ENCODE assay signal across 15 mouse cellular contexts in genomic region chr7:101965606-101966005, GRCm38 (mm10). TPM values are rescaled to one million over a fixed set of nuclear protein-coding genes. Genes with fewer than 3 reads are reported as not detected.
DNase-seq lines count a peak whose midpoint lies in the region; ATAC-seq and TF ChIP-seq lines count a peak whose summit lies in the region.
"Had no signal": no experiment of that assay in that cellular context is flagged by ENCODE, and none has a peak within 500 bp of the region (broad histone marks: within the 10 kb centered on the region; RNA-seq: fewer than 3 reads in every experiment).

No protein-coding gene starts in this region.

- H3K27ac ChIP-seq in ES-E14 (ENCODE audit: insufficient read depth, low read depth, low read length, poor library complexity, severe bottlenecking) = no peak overlapping the region
- H3K27ac ChIP-seq: midbrain, embryonic 12.5 days; neural tube, embryonic 15.5 days had no signal

- peaks cover 3 to 6% of the 10 kb centered on the region in 2 experiments; a peak in 2 of 4 replicates for H3K4me1 ChIP-seq in ES-E14 (ENCODE audit: control insufficient read depth in 2 of 2, insufficient read depth in 2 of 2, low read length in 2 of 2, poor library complexity in 1 of 2)
- H3K4me1 ChIP-seq in megakaryocyte, embryonic 14.5 days = peaks cover 69% of the 10 kb centered on the region

- H3K4me3 ChIP-seq in ES-E14 (ENCODE audit: insufficient read depth in 1 of 2, low read depth in 1 of 2, low read length in 2 of 2, poor library complexity in 1 of 2, severe bottlenecking in 1 of 2) = no peak overlapping the region
- peak overlapping the region; percentile 62 for H3K4me3 ChIP-seq in megakaryocyte, embryonic 14.5 days (replicated peaks)
- H3K4me3 ChIP-seq: midbrain, embryonic 12.5 days; neural tube, embryonic 15.5 days had no signal

- H3K9me3 ChIP-seq in ES-E14 (ENCODE audit: control insufficient read depth, insufficient read depth, low read depth, low read length) = no peaks in the 10 kb centered on the region
- H3K9me3 ChIP-seq in megakaryocyte, embryonic 14.5 days = no peaks in the 10 kb centered on the region
- H3K9me3 ChIP-seq: midbrain, embryonic 12.5 days; neural tube, embryonic 15.5 days had no signal

- peak; percentile 20 for DNase-seq in embryo, embryonic 10 days (ENCODE audit: low spot score)
- no peak for DNase-seq in embryo, embryonic 10.5 days (ENCODE audit: low spot score)
- no peak for DNase-seq in ES-E14 (ENCODE audit: low read depth, low spot score)
- no peak for DNase-seq in right cerebral cortex, postnatal 14 days
- no peak for DNase-seq in adrenal gland, adult 2 months
- DNase-seq in neural tube, embryonic 10.5 days (ENCODE audit: extremely low spot score, low spot score) = no peak
- DNase-seq: embryo, embryonic 11 days; kidney, adult 11 months; right cerebral cortex, postnatal 25 days had no signal

- no peaks in the 10 kb centered on the region for H3K36me3 ChIP-seq in ES-E14 (ENCODE audit: control insufficient read depth, insufficient read depth, low read length, poor library complexity, severe bottlenecking)
- H3K36me3 ChIP-seq in megakaryocyte, embryonic 14.5 days (replicated peaks; ENCODE audit: low read length) = no peaks in the 10 kb centered on the region
- H3K36me3 ChIP-seq: midbrain, embryonic 12.5 days; neural tube, embryonic 15.5 days had no signal

- no peak overlapping the region for H3K9ac ChIP-seq in ES-E14 (ENCODE audit: insufficient read depth, low read depth, low read length, poor library complexity, severe bottlenecking)
- H3K9ac ChIP-seq: midbrain, embryonic 12.5 days; neural tube, embryonic 15.5 days had no signal

- ATAC-seq in erythroid progenitor cell, adult 5-6 weeks (replicated peaks; ENCODE audit: low FRiP score, poor library complexity, severe bottlenecking) = peak; percentile 69; the same call in 1 of the 2 replicates

- H3K27me3 ChIP-seq in megakaryocyte, embryonic 14.5 days (replicated peaks) = no peaks in the 10 kb centered on the region
- H3K27me3 ChIP-seq: midbrain, embryonic 12.5 days; neural tube, embryonic 15.5 days had no signal

- in situ Hi-C loops in ES-E14 (cut with MboI; ENCODE audit: low sequenced_read_pairs in 2 of 2, unreplicated experiment in 2 of 2) = no loop called here

TF ChIP-seq in ES-E14, 5 proteins besides CTCF, POLR2A, EP300 and RAD21:
- TF ChIP-seq CHD2 (IDR thresholded peaks at IDR 0.05; ENCODE audit: low read depth, low read length) (no peak), MAFK (IDR thresholded peaks at IDR 0.05; ENCODE audit: insufficient read depth, low read depth, low read length) (peak; percentile 55; the same call in 1 of the 2 replicates), ZNF384 (IDR thresholded peaks at IDR 0.05; ENCODE audit: low read depth, low read length) (no peak), HCFC1 (IDR thresholded peaks at IDR 0.05; ENCODE audit: borderline replicate concordance, insufficient read depth, low read length) (no peak)

RNA-seq across cellular contexts. Expression of gene Numa1, which starts 31.7 kb away (rescaled TPM):
- total RNA-seq in ES-E14 (2012; rRNA removed) = 91.0 and 95.6 TPM in 2 replicates
- total RNA-seq in erythroid progenitor cell, adult 5-6 weeks (2015; ENCODE audit: low replicate concordance) = 177 and 218 TPM in 2 replicates
- 324 and 405 TPM in 2 replicates for total RNA-seq in erythroid progenitor cell, adult 5-6 weeks (2017; ENCODE audit: low replicate concordance)
- 57.5 and 58.2 TPM in 2 replicates for polyA plus RNA-seq in megakaryocyte, embryonic 14.5 days (2012; ENCODE audit: insufficient read depth, low replicate concordance)
- 100 to 1,000 TPM; 167 to 176 TPM for total RNA-seq in adrenal gland, adult 2 months (2021)
- 89.3 and 96.6 TPM in 2 replicates for polyA plus RNA-seq in adrenal gland, adult 2 months (2012; rRNA removed)

RNA-seq across cellular contexts. Expression of gene Lrrc51, which starts 31.9 kb away (rescaled TPM):
- total RNA-seq in ES-E14 (2012; rRNA removed) = 2.6 TPM in 2 replicates
- total RNA-seq in erythroid progenitor cell, adult 5-6 weeks (2015; ENCODE audit: low replicate concordance) = 6.1 TPM in 1 of 2 replicates, not detected in the other
- total RNA-seq in erythroid progenitor cell, adult 5-6 weeks (2017; ENCODE audit: low replicate concordance) = 4.6 TPM in 1 of 2 replicates, not detected in the other
- not detected in 2 replicates for polyA plus RNA-seq in megakaryocyte, embryonic 14.5 days (2012; ENCODE audit: insufficient read depth, low replicate concordance)
- total RNA-seq in adrenal gland, adult 2 months (2021) = 10 to 100 TPM; 11.7 to 17.3 TPM
- polyA plus RNA-seq in adrenal gland, adult 2 months (2012; rRNA removed) = 9.4 and 10.3 TPM in 2 replicates

RNA-seq across cellular contexts. Expression of gene Il18bp, which starts 52.9 kb away (rescaled TPM):
- 11.0 and 15.0 TPM in 2 replicates for total RNA-seq in ES-E14 (2012; rRNA removed)
- total RNA-seq in erythroid progenitor cell, adult 5-6 weeks (2015; ENCODE audit: low replicate concordance) = 10.1 and 23.5 TPM in 2 replicates
- 3.7 and 10.2 TPM in 2 replicates for total RNA-seq in erythroid progenitor cell, adult 5-6 weeks (2017; ENCODE audit: low replicate concordance)
- 24.3 and 28.3 TPM in 2 replicates for polyA plus RNA-seq in megakaryocyte, embryonic 14.5 days (2012; ENCODE audit: insufficient read depth, low replicate concordance)
- 10 to 100 TPM in 1 of 2 experiments, 1 to 10 TPM in 1; 6.1 to 22.2 TPM for total RNA-seq in adrenal gland, adult 2 months (2021)
- 15.5 and 18.2 TPM in 2 replicates for polyA plus RNA-seq in adrenal gland, adult 2 months (2012; rRNA removed)

RNA-seq across cellular contexts. Expression of gene Tomt, which starts 59.4 kb away (rescaled TPM):
- 1.9 and 3.0 TPM in 2 replicates for total RNA-seq in ES-E14 (2012; rRNA removed)
- not detected in 2 replicates for total RNA-seq in erythroid progenitor cell, adult 5-6 weeks (2015; ENCODE audit: low replicate concordance)
- total RNA-seq in erythroid progenitor cell, adult 5-6 weeks (2017; ENCODE audit: low replicate concordance) = not detected in 2 replicates
- polyA plus RNA-seq in megakaryocyte, embryonic 14.5 days (2012; ENCODE audit: insufficient read depth, low replicate concordance) = not detected in 2 replicates
- total RNA-seq in adrenal gland, adult 2 months (2021) = not detected
- not detected in 2 replicates for polyA plus RNA-seq in adrenal gland, adult 2 months (2012; rRNA removed)
- total RNA-seq: heart, postnatal 25 days; layer of hippocampus, postnatal 25 days had no signal

RNA-seq across cellular contexts. Expression of gene Lamtor1, which starts 59.9 kb away (rescaled TPM):
- total RNA-seq in ES-E14 (2012; rRNA removed) = 90.8 and 106 TPM in 2 replicates
- 26.8 and 44.7 TPM in 2 replicates for total RNA-seq in erythroid progenitor cell, adult 5-6 weeks (2015; ENCODE audit: low replicate concordance)
- 19.9 and 28.5 TPM in 2 replicates for total RNA-seq in erythroid progenitor cell, adult 5-6 weeks (2017; ENCODE audit: low replicate concordance)
- polyA plus RNA-seq in megakaryocyte, embryonic 14.5 days (2012; ENCODE audit: insufficient read depth, low replicate concordance) = 156 and 181 TPM in 2 replicates
- 100 to 1,000 TPM; 106 to 131 TPM for total RNA-seq in adrenal gland, adult 2 months (2021)
- polyA plus RNA-seq in adrenal gland, adult 2 months (2012; rRNA removed) = 298 TPM in 2 replicates
